Mouse (Mus musculus): ENCODE measurements at regions not wholly inside any gene's neighbourhood (a gene's known extent, or its start where the extent isn't known, plus 50 kb on each side); places are given as distances from the start of the nearest gene placed in this dataset.

- DNase-seq, result no peak
These were observed 60.6 kb upstream of the Sdk2 start for GRCm38 (mm10) chr11:114127426-114127825.

- no peak for DNase-seq
These were observed 55.3 kb upstream of the Sdk2 start for GRCm38 (mm10) chr11:114122175-114122574.

- no peak for DNase-seq
These were observed 52.3 kb upstream of the Sdk2 start for GRCm38 (mm10) chr11:114119135-114119534.
